In the genomic region with DNA sequence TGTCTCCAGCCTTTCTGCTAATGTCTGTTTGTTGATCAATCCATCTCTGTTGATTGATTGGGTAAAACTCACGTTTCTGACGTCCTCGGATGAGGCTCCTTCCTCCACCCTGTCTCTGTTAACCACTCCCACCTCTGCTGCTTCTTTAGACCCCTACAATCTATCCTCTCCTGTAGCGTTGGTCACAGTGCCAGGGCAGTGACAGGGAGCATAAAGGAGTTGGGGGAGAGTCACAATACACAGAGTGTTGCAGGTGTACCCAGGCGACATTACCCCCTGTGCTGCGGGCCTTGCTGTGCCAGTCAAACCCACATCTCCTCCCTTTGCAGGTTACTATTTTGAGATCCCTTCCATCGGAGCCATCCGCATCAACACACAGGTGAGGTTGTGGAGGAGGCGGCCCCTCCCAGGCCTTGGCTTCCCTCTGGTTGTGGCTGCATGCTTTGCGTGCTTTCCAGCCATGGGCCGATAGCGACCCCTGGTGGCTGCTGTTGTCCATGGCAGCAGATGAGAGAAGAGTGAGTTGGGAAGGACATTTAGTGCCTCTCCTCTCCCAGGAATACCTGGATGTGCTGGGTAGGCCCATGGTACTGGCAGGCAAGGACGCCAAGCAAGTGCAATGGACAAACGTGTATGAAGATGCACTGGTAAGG, we compare ENCODE assay signal across 9 mouse cellular contexts. TPM values are rescaled to one million over a fixed set of nuclear protein-coding genes. Genes with fewer than 3 reads are reported as not detected.
A peak's percentile ranks its signal among the peaks of the same experiment; 100 is the strongest.
DNase-seq lines count a peak whose midpoint lies in the region; ATAC-seq and TF ChIP-seq lines count a peak whose summit lies in the region.
"Had no signal": no experiment of that assay in that cellular context is flagged by ENCODE, and none has a peak within 500 bp of the region (broad histone marks: within the 10 kb centered on the region; RNA-seq: fewer than 3 reads in every experiment).

No protein-coding gene starts in this region.

- H3K27me3 ChIP-seq in embryonic facial prominence, embryonic 10.5 days (replicated peaks; ENCODE audit: low read depth, poor library complexity, severe bottlenecking): 0 out of 2 replicates have a peak, but pooled peaks cover 18% of the 10 kb centered on the region
- no peaks in the 10 kb centered on the region for H3K27me3 ChIP-seq in liver, embryonic 14.5 days (ENCODE audit: control insufficient read depth, insufficient read depth, low read length)
- H3K27me3 ChIP-seq in neural tube, embryonic 14.5 days (ENCODE audit: control insufficient read depth, insufficient read depth, low read length): no peaks in the 10 kb centered on the region
- H3K27me3 ChIP-seq: embryonic facial prominence, embryonic 12.5 days had no signal

- peak; percentile 100 for TF ChIP-seq CTCF in liver, embryonic 14.5 days (IDR thresholded peaks at IDR 0.05; ENCODE audit: low read depth)

- no peak overlapping the region for H3K4me3 ChIP-seq in embryonic facial prominence, embryonic 10.5 days
- no peak overlapping the region for H3K4me3 ChIP-seq in liver, embryonic 14.5 days (ENCODE audit: insufficient read depth in 1 of 2, low read depth in 2 of 2, low read length in 2 of 2)
- H3K4me3 ChIP-seq in neural tube, embryonic 14.5 days (ENCODE audit: low read depth, low read length): no peak overlapping the region
- H3K4me3 ChIP-seq: embryonic facial prominence, embryonic 12.5 days had no signal

- WGBS in embryonic facial prominence, embryonic 10.5 days: 26% methylated on average over 14 of the region's 14 CpGs
- WGBS in liver, embryonic 14.5 days (ENCODE audit: insufficient replicate concordance): 18% methylated on average over 14 of the region's 14 CpGs
- 24% methylated on average over 14 of the region's 14 CpGs for WGBS in neural tube, embryonic 14.5 days

- H3K4me2 ChIP-seq in liver, embryonic 14.5 days (ENCODE audit: low read depth): no peak overlapping the region
- no peak overlapping the region for H3K4me2 ChIP-seq in neural tube, embryonic 14.5 days (ENCODE audit: low read depth, low read length)
- H3K4me2 ChIP-seq: embryonic facial prominence, embryonic 12.5 days had no signal

- peak; percentile 25; the same call in 1 of the 2 replicates for ATAC-seq in liver, embryonic 14.5 days (ENCODE audit: insufficient read depth)
- peak; percentile 54 for ATAC-seq in neural tube, embryonic 14.5 days (ENCODE audit: low read depth)

- H3K4me1 ChIP-seq in embryonic facial prominence, embryonic 10.5 days: peaks cover 41% of the 10 kb centered on the region
- H3K4me1 ChIP-seq in liver, embryonic 14.5 days (replicated peaks; ENCODE audit: control insufficient read depth in 2 of 2, insufficient read depth in 2 of 2, low read length in 1 of 2): no peaks in the 10 kb centered on the region
- H3K4me1 ChIP-seq in neural tube, embryonic 14.5 days (ENCODE audit: control insufficient read depth, insufficient read depth, low read length): peaks cover 29% of the 10 kb centered on the region

- H3K9me3 ChIP-seq in embryonic facial prominence, embryonic 10.5 days: no peaks in the 10 kb centered on the region
- H3K9me3 ChIP-seq in liver, embryonic 14.5 days (ENCODE audit: control insufficient read depth, low read length): no peaks in the 10 kb centered on the region
- no peaks in the 10 kb centered on the region for H3K9me3 ChIP-seq in neural tube, embryonic 14.5 days (ENCODE audit: control insufficient read depth, low read length)
- H3K9me3 ChIP-seq: embryonic facial prominence, embryonic 12.5 days had no signal

- peak; percentile 86 to 87 for DNase-seq in B cell, adult 2 months
- DNase-seq in adrenal gland, postnatal 25 days: peak; percentile 88
- peak; percentile 90 for DNase-seq in embryonic facial prominence, embryonic 10.5 days (ENCODE audit: low spot score)
- peak; percentile 74 for DNase-seq in heart, adult 8-10 months (ENCODE audit: low spot score)
- peak; percentile 76 to 92 for DNase-seq in kidney, postnatal 36 days
- peak; percentile 39 to 52 (median 47) for DNase-seq in liver, embryonic 14.5 days (ENCODE audit: low read depth in 3 of 3, low spot score in 3 of 3)
- DNase-seq in telencephalon, adult 2 months (ENCODE audit: low read depth, low spot score): peak; percentile 39

- H3K36me3 ChIP-seq in embryonic facial prominence, embryonic 10.5 days (replicated peaks): no peaks in the 10 kb centered on the region
- H3K36me3 ChIP-seq in liver, embryonic 14.5 days (replicated peaks; ENCODE audit: control insufficient read depth, insufficient read depth, low read depth): no peaks in the 10 kb centered on the region
- H3K36me3 ChIP-seq in neural tube, embryonic 14.5 days (ENCODE audit: control insufficient read depth, insufficient read depth, low read length): 0 out of 2 replicates have a peak, but pooled peaks cover 5% of the 10 kb centered on the region
- H3K36me3 ChIP-seq: embryonic facial prominence, embryonic 12.5 days had no signal

- no peak overlapping the region for H3K9ac ChIP-seq in liver, embryonic 14.5 days (replicated peaks)
- no peak overlapping the region for H3K9ac ChIP-seq in neural tube, embryonic 14.5 days (replicated peaks; ENCODE audit: low read depth, low read length)
- H3K9ac ChIP-seq: embryonic facial prominence, embryonic 12.5 days had no signal

- H3K27ac ChIP-seq in embryonic facial prominence, embryonic 10.5 days (replicated peaks): no peak overlapping the region
- H3K27ac ChIP-seq in liver, embryonic 14.5 days: no peak overlapping the region
- H3K27ac ChIP-seq in neural tube, embryonic 14.5 days (ENCODE audit: low read depth, low read length): no peak overlapping the region
- H3K27ac ChIP-seq: embryonic facial prominence, embryonic 12.5 days had no signal

- TF ChIP-seq EP300 in liver, embryonic 14.5 days (IDR thresholded peaks at IDR 0.05; ENCODE audit: low read depth): no peak

RNA-seq across cellular contexts. Expression of a gene that starts 19.3 kb away (rescaled TPM):
- 44.5 and 47.6 TPM in 2 replicates for total RNA-seq in adrenal gland, postnatal 25 days (2021)
- polyA plus RNA-seq in embryonic facial prominence, embryonic 10.5 days (2016; fragmentation: Nextera tagmentation; extraction: Ambion mirVana): 37.9 and 39.3 TPM in 2 replicates
- total RNA-seq in heart, adult 8-10 months (2022): 10 to 100 TPM; 21.2 to 25.6 (median 22.2) TPM
- 8.3 and 8.6 TPM in 2 replicates for polyA plus RNA-seq in liver, embryonic 14.5 days (2012; rRNA removed)
- polyA plus RNA-seq in liver, embryonic 14.5 days (2014; fragmentation: Nextera tagmentation; extraction: Ambion mirVana): 15.6 and 15.7 TPM in 2 replicates
- polyA plus RNA-seq in neural tube, embryonic 14.5 days (2014; fragmentation: Nextera tagmentation; extraction: Ambion mirVana): 47.7 and 48.7 TPM in 2 replicates

RNA-seq across cellular contexts. Expression of a gene that starts 27.6 kb away (rescaled TPM):
- total RNA-seq in adrenal gland, postnatal 25 days (2021): 20.0 and 27.3 TPM in 2 replicates
- polyA plus RNA-seq in embryonic facial prominence, embryonic 10.5 days (2016; fragmentation: Nextera tagmentation; extraction: Ambion mirVana): 16.4 and 16.7 TPM in 2 replicates
- total RNA-seq in heart, adult 8-10 months (2022): 1 to 10 TPM; 5.1 to 6.3 (median 5.4) TPM
- polyA plus RNA-seq in liver, embryonic 14.5 days (2012; rRNA removed): 9.8 and 12.1 TPM in 2 replicates
- 14.1 and 14.3 TPM in 2 replicates for polyA plus RNA-seq in liver, embryonic 14.5 days (2014; fragmentation: Nextera tagmentation; extraction: Ambion mirVana)
- polyA plus RNA-seq in neural tube, embryonic 14.5 days (2014; fragmentation: Nextera tagmentation; extraction: Ambion mirVana): 42.2 and 46.7 TPM in 2 replicates

RNA-seq across cellular contexts. Expression of a gene that starts 27.6 kb away (rescaled TPM):
- total RNA-seq in adrenal gland, postnatal 25 days (2021): 24.9 and 27.3 TPM in 2 replicates
- 35.2 and 39.4 TPM in 2 replicates for polyA plus RNA-seq in embryonic facial prominence, embryonic 10.5 days (2016; fragmentation: Nextera tagmentation; extraction: Ambion mirVana)
- 10 to 100 TPM; 18.4 to 22.6 (median 21.2) TPM for total RNA-seq in heart, adult 8-10 months (2022)
- polyA plus RNA-seq in liver, embryonic 14.5 days (2012; rRNA removed): 10.5 and 12.9 TPM in 2 replicates
- 9.2 and 10.2 TPM in 2 replicates for polyA plus RNA-seq in liver, embryonic 14.5 days (2014; fragmentation: Nextera tagmentation; extraction: Ambion mirVana)
- 71.5 and 74.9 TPM in 2 replicates for polyA plus RNA-seq in neural tube, embryonic 14.5 days (2014; fragmentation: Nextera tagmentation; extraction: Ambion mirVana)

RNA-seq across cellular contexts. Expression of a gene that starts 32.7 kb away (rescaled TPM):
- total RNA-seq in adrenal gland, postnatal 25 days (2021): 0.39 and 0.67 TPM in 2 replicates
- 0.97 and 1.2 TPM in 2 replicates for polyA plus RNA-seq in embryonic facial prominence, embryonic 10.5 days (2016; fragmentation: Nextera tagmentation; extraction: Ambion mirVana)
- total RNA-seq in heart, adult 8-10 months (2022): under 1 TPM in 2 of 4 experiments, not detected in 2; 0.35 to 0.40 TPM
- polyA plus RNA-seq in liver, embryonic 14.5 days (2012; rRNA removed): 0.19 and 0.25 TPM in 2 replicates
- polyA plus RNA-seq in liver, embryonic 14.5 days (2014; fragmentation: Nextera tagmentation; extraction: Ambion mirVana): 0.20 and 0.28 TPM in 2 replicates
- 1.2 and 2.0 TPM in 2 replicates for polyA plus RNA-seq in neural tube, embryonic 14.5 days (2014; fragmentation: Nextera tagmentation; extraction: Ambion mirVana)

RNA-seq across cellular contexts. Expression of a gene that starts 36.9 kb away (rescaled TPM):
- 24.7 and 26.6 TPM in 2 replicates for total RNA-seq in adrenal gland, postnatal 25 days (2021)
- polyA plus RNA-seq in embryonic facial prominence, embryonic 10.5 days (2016; fragmentation: Nextera tagmentation; extraction: Ambion mirVana): 45.3 and 46.5 TPM in 2 replicates
- 10 to 100 TPM; 12.9 to 14.9 (median 14.4) TPM for total RNA-seq in heart, adult 8-10 months (2022)
- polyA plus RNA-seq in liver, embryonic 14.5 days (2012; rRNA removed): 9.8 and 13.6 TPM in 2 replicates
- polyA plus RNA-seq in liver, embryonic 14.5 days (2014; fragmentation: Nextera tagmentation; extraction: Ambion mirVana): 11.2 and 12.0 TPM in 2 replicates
- 34.1 and 34.9 TPM in 2 replicates for polyA plus RNA-seq in neural tube, embryonic 14.5 days (2014; fragmentation: Nextera tagmentation; extraction: Ambion mirVana)

Comparison
In these comparisons a context has a peak if more than half of its experiments do, and no peak if none do; other contexts are left out.
1. DNase-seq: peak in every context shown above with its lines; median percentile 90 in embryonic facial prominence, embryonic 10.5 days; 88 in adrenal gland, postnatal 25 days; 86 in B cell, adult 2 months; 84 in kidney, postnatal 36 days; 74 in heart, adult 8-10 months; 47 in liver, embryonic 14.5 days; 39 in telencephalon, adult 2 months.